Mouse (Mus musculus): ENCODE measurements at regions not wholly inside any gene's neighbourhood (a gene's known extent, or its start where the extent isn't known, plus 50 kb on each side); places are given as distances from the start of the nearest gene placed in this dataset.
A peak's percentile ranks its signal among the peaks of the same experiment; 100 is the strongest.
"Not testable (repeated sequence)": the region's sequence is repeated elsewhere in the genome, so short reads cannot be mapped to it uniquely, and the experiment has no call there.

GRCm38 (mm10) chr2:100918122-100918521, 706.4 kb upstream of the Rag2 start:
- DNase-seq (ENCODE audit: extremely low spot score in 1 of 2, low spot score in 1 of 2): no peak

- DNase-seq (ENCODE audit: extremely low spot score in 1 of 2, low spot score in 1 of 2): no peak
These were observed 704.8 kb upstream of the Rag2 start for GRCm38 (mm10) chr2:100919537-100920212.

GRCm38 (mm10) chr2:100948632-100949031, 675.9 kb upstream of the Rag2 start:
- not testable (repeated sequence) for DNase-seq (ENCODE audit: extremely low spot score in 1 of 2, low spot score in 1 of 2)

- DNase-seq (ENCODE audit: extremely low spot score in 1 of 2, low spot score in 1 of 2): no peak
These were observed 665.1 kb upstream of the Rag2 start for GRCm38 (mm10) chr2:100959412-100959811.

GRCm38 (mm10) chr2:100964584-100964983, 659.9 kb upstream of the Rag2 start:
- no peak for DNase-seq (ENCODE audit: extremely low spot score in 1 of 2, low spot score in 1 of 2)

- DNase-seq (ENCODE audit: extremely low spot score in 1 of 2, low spot score in 1 of 2): no peak
These were observed 647.3 kb upstream of the Rag2 start for GRCm38 (mm10) chr2:100977202-100977601.

GRCm38 (mm10) chr2:100982362-100982761, 642.2 kb upstream of the Rag2 start:
- no peak for DNase-seq (ENCODE audit: extremely low spot score in 1 of 2, low spot score in 1 of 2)

GRCm38 (mm10) chr2:101015353-101015752, 609.2 kb upstream of the Rag2 start:
- DNase-seq (ENCODE audit: extremely low spot score in 1 of 2, low spot score in 1 of 2): no peak

- DNase-seq (ENCODE audit: extremely low spot score in 1 of 2, low spot score in 1 of 2): peak in 1 of 2 experiments; percentile 8
These were observed 605.1 kb upstream of the Rag2 start for GRCm38 (mm10) chr2:101019384-101019783.

- peak; percentile 28 to 69 for DNase-seq (ENCODE audit: extremely low spot score in 1 of 2, low spot score in 1 of 2)
These were observed 603.0 kb upstream of the Rag2 start for GRCm38 (mm10) chr2:101021515-101021914.

- DNase-seq (ENCODE audit: extremely low spot score in 1 of 2, low spot score in 1 of 2): no peak
These were observed 581.5 kb upstream of the Rag2 start for GRCm38 (mm10) chr2:101043050-101043449.

GRCm38 (mm10) chr2:101062939-101063338, 561.6 kb upstream of the Rag2 start:
- DNase-seq (ENCODE audit: extremely low spot score in 1 of 2, low spot score in 1 of 2): no peak

- DNase-seq (ENCODE audit: extremely low spot score in 1 of 2, low spot score in 1 of 2): no peak
These were observed 549.5 kb upstream of the Rag2 start for GRCm38 (mm10) chr2:101074990-101075389.

- no peak for DNase-seq (ENCODE audit: extremely low spot score in 1 of 2, low spot score in 1 of 2)
These were observed 544.3 kb upstream of the Rag2 start for GRCm38 (mm10) chr2:101080231-101080630.

- no peak for DNase-seq (ENCODE audit: extremely low spot score in 1 of 2, low spot score in 1 of 2)
These were observed 540.7 kb upstream of the Rag2 start for GRCm38 (mm10) chr2:101083813-101084212.

- DNase-seq (ENCODE audit: extremely low spot score in 1 of 2, low spot score in 1 of 2): no peak
These were observed 539.9 kb upstream of the Rag2 start for GRCm38 (mm10) chr2:101084648-101085047.

GRCm38 (mm10) chr2:101107183-101107872, 517.2 kb upstream of the Rag2 start:
- DNase-seq (ENCODE audit: extremely low spot score in 1 of 2, low spot score in 1 of 2): peak in 1 of 2 experiments; percentile 9

GRCm38 (mm10) chr2:101136867-101137266, 487.7 kb upstream of the Rag2 start:
- no peak for DNase-seq (ENCODE audit: extremely low spot score in 1 of 2, low spot score in 1 of 2)

GRCm38 (mm10) chr2:101139931-101140330, 484.6 kb upstream of the Rag2 start:
- DNase-seq (ENCODE audit: extremely low spot score in 1 of 2, low spot score in 1 of 2): no peak

- DNase-seq (ENCODE audit: extremely low spot score in 1 of 2, low spot score in 1 of 2): no peak
These were observed 467.7 kb upstream of the Rag2 start for GRCm38 (mm10) chr2:101156755-101157271.

GRCm38 (mm10) chr2:101159276-101159675, 465.2 kb upstream of the Rag2 start:
- peak; percentile 26 to 89 for DNase-seq (ENCODE audit: extremely low spot score in 1 of 2, low spot score in 1 of 2)

GRCm38 (mm10) chr2:101165942-101166341, 458.6 kb upstream of the Rag2 start:
- DNase-seq (ENCODE audit: extremely low spot score in 1 of 2, low spot score in 1 of 2): no peak

All from frontal cortex, adult 2 months (tissue).